Mouse (Mus musculus): ENCODE measurements around the gene Nyx. TPM values are rescaled to one million over a fixed set of nuclear protein-coding genes. Genes with fewer than 3 reads are reported as not detected.

The Nyx gene
- polyA plus RNA-seq, 2 experiments: 0.02 TPM; not detected in 1

GRCm38 (mm10) chrX:13502862-13503375 lies 37.0 kb downstream of the Nyx start:
- Histone ChIP-seq H3K36me3 (replicated peaks; ENCODE audit: control insufficient read depth, insufficient read depth, low read depth) (no peaks in the 10 kb centered on the region), H3K4me1 (replicated peaks; ENCODE audit: control insufficient read depth in 2 of 2, insufficient read depth in 2 of 2, low read length in 1 of 2) (peaks cover 0 to 3% of the 10 kb centered on the region in 2 experiments; a peak in 1 of 4 replicates), H3K4me3 (ENCODE audit: insufficient read depth in 1 of 2, low read depth in 2 of 2, low read length in 2 of 2) (no peak overlapping the region), H3K4me2 (ENCODE audit: low read depth) (no peak overlapping the region), H3K27me3 (ENCODE audit: control insufficient read depth, insufficient read depth, low read length) (no peaks in the 10 kb centered on the region), H3K27ac (no peak overlapping the region), H3K9ac (replicated peaks) (no peak overlapping the region), H3K9me3 (ENCODE audit: control insufficient read depth, low read length) (no peaks in the 10 kb centered on the region)
- DNase-seq (ENCODE audit: low read depth in 3 of 3, low spot score in 3 of 3) (no peak), ATAC-seq (ENCODE audit: insufficient read depth) (no peak)
- no peak for TF ChIP-seq EP300 (IDR thresholded peaks at IDR 0.05; ENCODE audit: low read depth)
- TF ChIP-seq CTCF (IDR thresholded peaks at IDR 0.05; ENCODE audit: low read depth): no peak
- WGBS (ENCODE audit: insufficient replicate concordance): 58% methylated on average over 7 of the region's 7 CpGs

GRCm38 (mm10) chrX:13504389-13504788 lies 38.5 kb downstream of the Nyx start:
- Histone ChIP-seq H3K27me3 (ENCODE audit: control insufficient read depth, insufficient read depth, low read length) (no peaks in the 10 kb centered on the region), H3K4me1 (replicated peaks; ENCODE audit: control insufficient read depth in 2 of 2, insufficient read depth in 2 of 2, low read length in 1 of 2) (peaks cover 0 to 3% of the 10 kb centered on the region in 2 experiments; a peak in 1 of 4 replicates), H3K4me2 (ENCODE audit: low read depth) (no peak overlapping the region), H3K36me3 (replicated peaks; ENCODE audit: control insufficient read depth, insufficient read depth, low read depth) (no peaks in the 10 kb centered on the region), H3K9ac (replicated peaks) (no peak overlapping the region), H3K4me3 (ENCODE audit: insufficient read depth in 1 of 2, low read depth in 2 of 2, low read length in 2 of 2) (no peak overlapping the region), H3K27ac (no peak overlapping the region), H3K9me3 (ENCODE audit: control insufficient read depth, low read length) (no peaks in the 10 kb centered on the region)
- DNase-seq (ENCODE audit: low read depth in 3 of 3, low spot score in 3 of 3): no peak
- TF ChIP-seq CTCF (IDR thresholded peaks at IDR 0.05; ENCODE audit: low read depth) (no peak), EP300 (IDR thresholded peaks at IDR 0.05; ENCODE audit: low read depth) (no peak)
- WGBS (ENCODE audit: insufficient replicate concordance): 45% methylated on average over 7 of the region's 7 CpGs
- no peak for ATAC-seq (ENCODE audit: insufficient read depth)

GRCm38 (mm10) chrX:13506376-13506775 lies 40.5 kb downstream of the Nyx start:
- Histone ChIP-seq H3K36me3 (replicated peaks; ENCODE audit: control insufficient read depth, insufficient read depth, low read depth) (no peaks in the 10 kb centered on the region), H3K4me1 (replicated peaks; ENCODE audit: control insufficient read depth in 2 of 2, insufficient read depth in 2 of 2, low read length in 1 of 2) (peaks cover 0 to 3% of the 10 kb centered on the region in 2 experiments; a peak in 1 of 4 replicates), H3K27me3 (ENCODE audit: control insufficient read depth, insufficient read depth, low read length) (no peaks in the 10 kb centered on the region), H3K27ac (no peak overlapping the region), H3K9me3 (ENCODE audit: control insufficient read depth, low read length) (no peaks in the 10 kb centered on the region), H3K4me2 (ENCODE audit: low read depth) (no peak overlapping the region), H3K4me3 (ENCODE audit: insufficient read depth in 1 of 2, low read depth in 2 of 2, low read length in 2 of 2) (no peak overlapping the region), H3K9ac (replicated peaks) (no peak overlapping the region)
- 24% methylated on average over 2 of the region's 2 CpGs for WGBS (ENCODE audit: insufficient replicate concordance)
- DNase-seq (ENCODE audit: low read depth in 3 of 3, low spot score in 3 of 3) (no peak), ATAC-seq (ENCODE audit: insufficient read depth) (no peak)
- no peak for TF ChIP-seq CTCF (IDR thresholded peaks at IDR 0.05; ENCODE audit: low read depth)
- TF ChIP-seq EP300 (IDR thresholded peaks at IDR 0.05; ENCODE audit: low read depth): no peak

DNA sequence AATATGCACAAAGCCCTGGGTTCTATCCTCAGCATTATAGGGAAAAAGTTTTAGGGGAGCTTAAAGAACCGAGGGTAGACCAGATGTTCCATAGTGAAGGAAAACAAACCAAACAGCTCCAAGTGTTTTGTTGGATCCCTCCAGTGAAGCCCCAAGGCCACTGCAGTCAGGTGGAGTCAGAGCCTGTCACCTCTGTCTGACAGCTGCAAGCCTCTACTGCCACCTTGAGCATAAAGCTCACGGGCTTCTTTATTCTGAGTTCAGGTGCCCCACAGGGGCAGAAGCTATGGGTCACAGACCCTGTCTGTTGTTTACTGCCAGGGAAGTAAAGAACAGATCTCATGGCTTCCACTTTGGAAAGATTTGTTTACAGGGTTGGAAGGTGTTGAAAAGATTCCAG lies 47.2 kb downstream of the Nyx start:
- H3K27ac ChIP-seq: no peak overlapping the region
- no peaks in the 10 kb centered on the region for H3K27me3 ChIP-seq (ENCODE audit: control insufficient read depth, insufficient read depth, low read length)
- H3K9me3 ChIP-seq (ENCODE audit: control insufficient read depth, low read length): no peaks in the 10 kb centered on the region
- H3K4me1 ChIP-seq (replicated peaks; ENCODE audit: control insufficient read depth in 2 of 2, insufficient read depth in 2 of 2, low read length in 1 of 2): 0 out of 4 replicates have a peak, but pooled peaks cover 0 to 2% of the 10 kb centered on the region in 2 experiments
- TF ChIP-seq EP300 (IDR thresholded peaks at IDR 0.05; ENCODE audit: low read depth) (no peak), CTCF (IDR thresholded peaks at IDR 0.05; ENCODE audit: low read depth) (peak; percentile 50)
- no peaks in the 10 kb centered on the region for H3K36me3 ChIP-seq (replicated peaks; ENCODE audit: control insufficient read depth, insufficient read depth, low read depth)
- no peak overlapping the region for H3K4me2 ChIP-seq (ENCODE audit: low read depth)
- no peak overlapping the region for H3K9ac ChIP-seq (replicated peaks)
- ATAC-seq (ENCODE audit: insufficient read depth) (no peak), DNase-seq (ENCODE audit: low read depth in 3 of 3, low spot score in 3 of 3) (no peak)
- H3K4me3 ChIP-seq (ENCODE audit: insufficient read depth in 1 of 2, low read depth in 2 of 2, low read length in 2 of 2): no peak overlapping the region
- 41% methylated on average over 2 of the region's 2 CpGs for WGBS (ENCODE audit: insufficient replicate concordance)

GRCm38 (mm10) chrX:13513864-13514263 lies 48.0 kb downstream of the Nyx start:
- Histone ChIP-seq H3K27ac (no peak overlapping the region), H3K27me3 (ENCODE audit: control insufficient read depth, insufficient read depth, low read length) (no peaks in the 10 kb centered on the region), H3K36me3 (replicated peaks; ENCODE audit: control insufficient read depth, insufficient read depth, low read depth) (no peaks in the 10 kb centered on the region), H3K9me3 (ENCODE audit: control insufficient read depth, low read length) (no peaks in the 10 kb centered on the region), H3K9ac (replicated peaks) (no peak overlapping the region), H3K4me3 (ENCODE audit: insufficient read depth in 1 of 2, low read depth in 2 of 2, low read length in 2 of 2) (no peak overlapping the region), H3K4me1 (replicated peaks; ENCODE audit: control insufficient read depth in 2 of 2, insufficient read depth in 2 of 2, low read length in 1 of 2) (0 out of 4 replicates have a peak, but pooled peaks cover 0 to 2% of the 10 kb centered on the region in 2 experiments), H3K4me2 (ENCODE audit: low read depth) (no peak overlapping the region)
- WGBS (ENCODE audit: insufficient replicate concordance): 69% methylated on average over 5 of the region's 5 CpGs
- no peak for ATAC-seq (ENCODE audit: insufficient read depth)
- TF ChIP-seq CTCF (IDR thresholded peaks at IDR 0.05; ENCODE audit: low read depth) (no peak), EP300 (IDR thresholded peaks at IDR 0.05; ENCODE audit: low read depth) (no peak)
- no peak for DNase-seq (ENCODE audit: low read depth in 3 of 3, low spot score in 3 of 3)
